In the genomic region with DNA sequence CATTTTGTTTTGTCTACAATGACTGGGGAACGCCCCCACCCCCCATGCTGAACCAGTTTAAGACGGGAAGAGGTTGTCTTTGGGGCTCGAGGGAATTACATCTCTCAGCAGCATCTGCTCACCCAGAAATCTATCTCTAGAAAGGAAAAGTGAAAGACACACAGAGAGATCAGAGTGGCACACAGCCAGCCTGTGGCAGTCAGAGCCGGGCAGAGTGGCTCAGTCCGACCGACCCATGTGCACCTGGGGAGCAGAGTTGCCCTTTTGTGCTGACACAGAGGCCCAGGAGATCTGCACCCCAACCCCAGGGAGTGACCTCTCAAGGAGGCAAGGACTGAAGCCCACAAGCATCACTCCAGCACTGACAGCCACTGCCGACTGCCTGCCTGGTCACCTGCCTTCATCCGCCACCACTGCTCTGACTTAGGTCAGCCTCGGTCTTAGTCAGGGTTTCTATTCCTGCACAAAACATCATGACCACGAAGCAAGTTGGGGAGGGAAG, we compare ENCODE assay signal across 18 mouse cellular contexts. TPM values are rescaled to one million over a fixed set of nuclear protein-coding genes. Genes with fewer than 3 reads are reported as not detected.
DNase-seq lines count a peak whose midpoint lies in the region; ATAC-seq lines count a peak whose summit lies in the region.
"Had no signal": no experiment of that assay in that cellular context is flagged by ENCODE, and none has a peak within 500 bp of the region (broad histone marks: within the 10 kb centered on the region; RNA-seq: fewer than 3 reads in every experiment).

No protein-coding gene starts in this region.

- H3K4me3 ChIP-seq in liver, embryonic 12.5 days, result no peak overlapping the region
- no peak overlapping the region for H3K4me3 ChIP-seq in midbrain, embryonic 10.5 days
- no peak overlapping the region for H3K4me3 ChIP-seq in hindbrain, embryonic 11.5 days (ENCODE audit: low read depth, low read length)
- H3K4me3 ChIP-seq: embryonic facial prominence, embryonic 10.5 days; heart, embryonic 12.5 days; hindbrain, embryonic 10.5 days had no signal

- H3K9me3 ChIP-seq in liver, embryonic 12.5 days (replicated peaks), result no peaks in the 10 kb centered on the region
- H3K9me3 ChIP-seq in midbrain, embryonic 10.5 days (replicated peaks), result no peaks in the 10 kb centered on the region
- no peaks in the 10 kb centered on the region for H3K9me3 ChIP-seq in hindbrain, embryonic 11.5 days (ENCODE audit: control insufficient read depth, low read length)
- H3K9me3 ChIP-seq: embryonic facial prominence, embryonic 10.5 days; heart, embryonic 12.5 days; hindbrain, embryonic 10.5 days had no signal

- H3K27ac ChIP-seq in liver, embryonic 12.5 days, result peak overlapping the region; percentile 69
- no peak overlapping the region for H3K27ac ChIP-seq in midbrain, embryonic 10.5 days (replicated peaks)
- H3K27ac ChIP-seq in hindbrain, embryonic 11.5 days (ENCODE audit: low read depth, low read length), result no peak overlapping the region
- H3K27ac ChIP-seq: embryonic facial prominence, embryonic 10.5 days; hindbrain, embryonic 10.5 days had no signal

- DNase-seq in liver, result no peak
- DNase-seq in CD4-positive, CD25-positive, alpha-beta regulatory T cell, adult 2 months (ENCODE audit: low read depth, low spot score), result peak; percentile 53
- no peak for DNase-seq in midbrain, embryonic 10.5 days (ENCODE audit: low spot score)
- no peak for DNase-seq in hindbrain, embryonic 11.5 days (ENCODE audit: low spot score)
- DNase-seq: adrenal gland, adult 2 months; cerebellum, postnatal 14 days; gastrocnemius, postnatal 14 days; layer of hippocampus, postnatal 36 days; left cerebral cortex, postnatal 4 days; lung, adult 2 months had no signal

- 67% methylated on average over 10 of the region's 10 CpGs for WGBS in liver, embryonic 12.5 days (ENCODE audit: insufficient replicate concordance)
- 82% methylated on average over 10 of the region's 10 CpGs for WGBS in midbrain, embryonic 10.5 days
- 73% methylated on average over 10 of the region's 10 CpGs for WGBS in hindbrain, embryonic 11.5 days

- no peak for ATAC-seq in liver, embryonic 12.5 days
- peak; percentile 43 for ATAC-seq in inflammation-experienced regulatory T-cells, adult 6 months
- ATAC-seq in neutrophil, adult 5-6 weeks (ENCODE audit: extremely low read depth, insufficient number of reproducible peaks, low FRiP score, poor library complexity, severe bottlenecking), result peak; percentile 18
- ATAC-seq in hindbrain, embryonic 11.5 days (ENCODE audit: low FRiP score), result no peak
- ATAC-seq: intestine, embryonic 16.5 days; Patski had no signal

- no peak overlapping the region for H3K4me2 ChIP-seq in liver, embryonic 12.5 days
- no peak overlapping the region for H3K4me2 ChIP-seq in hindbrain, embryonic 11.5 days (replicated peaks; ENCODE audit: low read depth, low read length)
- H3K4me2 ChIP-seq: heart, embryonic 12.5 days had no signal

- no peak overlapping the region for H3K9ac ChIP-seq in liver, embryonic 12.5 days
- H3K9ac ChIP-seq in hindbrain, embryonic 11.5 days (ENCODE audit: low read depth, low read length), result no peak overlapping the region
- H3K9ac ChIP-seq: heart, embryonic 12.5 days had no signal

- H3K36me3 ChIP-seq in liver, embryonic 12.5 days, result no peaks in the 10 kb centered on the region
- H3K36me3 ChIP-seq in midbrain, embryonic 10.5 days, result no peaks in the 10 kb centered on the region
- no peaks in the 10 kb centered on the region for H3K36me3 ChIP-seq in hindbrain, embryonic 11.5 days (ENCODE audit: control insufficient read depth, insufficient read depth, low read length)
- H3K36me3 ChIP-seq: embryonic facial prominence, embryonic 10.5 days; heart, embryonic 12.5 days; hindbrain, embryonic 10.5 days had no signal

- H3K27me3 ChIP-seq in liver, embryonic 12.5 days (replicated peaks), result no peaks in the 10 kb centered on the region
- H3K27me3 ChIP-seq in midbrain, embryonic 10.5 days (ENCODE audit: low read depth, poor library complexity, severe bottlenecking), result no peaks in the 10 kb centered on the region
- H3K27me3 ChIP-seq in hindbrain, embryonic 11.5 days (ENCODE audit: control insufficient read depth, insufficient read depth, low read length), result no peaks in the 10 kb centered on the region
- H3K27me3 ChIP-seq: heart, embryonic 12.5 days; Patski had no signal

- H3K4me1 ChIP-seq in liver, embryonic 12.5 days, result peaks cover 100% of the 10 kb centered on the region
- H3K4me1 ChIP-seq in midbrain, embryonic 10.5 days, result peaks cover 17% of the 10 kb centered on the region
- H3K4me1 ChIP-seq in hindbrain, embryonic 11.5 days (replicated peaks; ENCODE audit: control insufficient read depth, insufficient read depth, low read length), result no peaks in the 10 kb centered on the region

RNA-seq across cellular contexts. Expression of gene Sema4d, which starts 50.9 kb away (rescaled TPM):
- polyA plus RNA-seq in liver, embryonic 12.5 days (2016; fragmentation: Nextera tagmentation; extraction: Ambion mirVana), result 10.8 TPM in 2 replicates
- 100 to 1,000 TPM; 111 to 154 (median 126) TPM for polyA plus RNA-seq in inflammation-experienced regulatory T-cells, adult 6 months (2017; shearing (Covaris generic))
- total RNA-seq in neutrophil, adult 5-6 weeks (2017), result 125 and 131 TPM in 2 replicates
- 5.6 and 5.9 TPM in 2 replicates for polyA plus RNA-seq in midbrain, embryonic 10.5 days (2016; fragmentation: Nextera tagmentation; extraction: Ambion mirVana)
- 3.9 and 5.2 TPM in 2 replicates for polyA plus RNA-seq in hindbrain, embryonic 11.5 days (2014; fragmentation: Nextera tagmentation; extraction: Ambion mirVana)

Comparison
In these comparisons a context has a peak if more than half of its experiments do, and no peak if none do; other contexts are left out.
1. ATAC-seq: peak in inflammation-experienced regulatory T-cells, adult 6 months (single experiment) and neutrophil, adult 5-6 weeks (single experiment); none in liver, embryonic 12.5 days (single experiment) and hindbrain, embryonic 11.5 days (single experiment).